Mouse (Mus musculus): ENCODE measurements around the gene Ccpg1.

The Ccpg1 gene

GRCm38 (mm10) chr9:72975242-72975641 is 10.0 kb upstream of the Ccpg1 start:
- peaks cover 8% of the 10 kb centered on the region; the same call in 1 of the 2 replicates for H3K4me1 ChIP-seq (replicated peaks; ENCODE audit: low read depth, low read length)
- H3K9me3 ChIP-seq (ENCODE audit: low read length): peaks cover 8% of the 10 kb centered on the region; the same call in 1 of the 2 replicates
- no peaks in the 10 kb centered on the region for H3K27me3 ChIP-seq (ENCODE audit: insufficient read depth, low read length)
- H3K36me3 ChIP-seq (ENCODE audit: insufficient read depth, low read length): no peaks in the 10 kb centered on the region
- TF ChIP-seq POU5F1 (IDR thresholded peaks at IDR 0.05; ENCODE audit: borderline replicate concordance, low read length) (no peak), CTCF (conservative IDR thresholded peaks at IDR 0.05; ENCODE audit: low read length) (no peak), NANOG (IDR thresholded peaks at IDR 0.05; ENCODE audit: borderline replicate concordance, low read length) (no peak)
- no peak overlapping the region for H3K4me3 ChIP-seq (replicated peaks; ENCODE audit: low read length)

- peaks cover 31% of the 10 kb centered on the region for H3K4me1 ChIP-seq (replicated peaks; ENCODE audit: low read depth, low read length)
- H3K36me3 ChIP-seq (ENCODE audit: insufficient read depth, low read length): no peaks in the 10 kb centered on the region
- no peak overlapping the region for H3K4me3 ChIP-seq (replicated peaks; ENCODE audit: low read length)
- H3K27me3 ChIP-seq (ENCODE audit: insufficient read depth, low read length): no peaks in the 10 kb centered on the region
- H3K9me3 ChIP-seq (ENCODE audit: low read length): no peaks in the 10 kb centered on the region
- TF ChIP-seq CTCF (conservative IDR thresholded peaks at IDR 0.05; ENCODE audit: low read length) (no peak), NANOG (IDR thresholded peaks at IDR 0.05; ENCODE audit: borderline replicate concordance, low read length) (no peak), POU5F1 (IDR thresholded peaks at IDR 0.05; ENCODE audit: borderline replicate concordance, low read length) (no peak)
Observed at GRCm38 (mm10) chr9:72983066-72983465, 2.2 kb upstream of the Ccpg1 start.

- H3K4me3 ChIP-seq (replicated peaks; ENCODE audit: low read length): no peak overlapping the region
Observed at GRCm38 (mm10) chr9:72987703-72988102, 2.5 kb downstream of the Ccpg1 start.

GRCm38 (mm10) chr9:72988706-72989105 is 3.5 kb downstream of the Ccpg1 start:
- H3K36me3 ChIP-seq (ENCODE audit: insufficient read depth, low read length): no peaks in the 10 kb centered on the region
- TF ChIP-seq CTCF (conservative IDR thresholded peaks at IDR 0.05; ENCODE audit: low read length) (no peak), NANOG (IDR thresholded peaks at IDR 0.05; ENCODE audit: borderline replicate concordance, low read length) (no peak), POU5F1 (IDR thresholded peaks at IDR 0.05; ENCODE audit: borderline replicate concordance, low read length) (no peak)
- no peak overlapping the region for H3K4me3 ChIP-seq (replicated peaks; ENCODE audit: low read length)
- H3K9me3 ChIP-seq (ENCODE audit: low read length): no peaks in the 10 kb centered on the region
- H3K27me3 ChIP-seq (ENCODE audit: insufficient read depth, low read length): no peaks in the 10 kb centered on the region
- peaks cover 60% of the 10 kb centered on the region for H3K4me1 ChIP-seq (replicated peaks; ENCODE audit: low read depth, low read length)

More at GRCm38 (mm10) chr9:72987703-72988102, 2.5 kb downstream of the Ccpg1 start:
- no peaks in the 10 kb centered on the region for H3K27me3 ChIP-seq (ENCODE audit: insufficient read depth, low read length)
- no peak for TF ChIP-seq POU5F1 (IDR thresholded peaks at IDR 0.05; ENCODE audit: borderline replicate concordance, low read length)
- TF ChIP-seq CTCF (conservative IDR thresholded peaks at IDR 0.05; ENCODE audit: low read length): no peak
- TF ChIP-seq NANOG (IDR thresholded peaks at IDR 0.05; ENCODE audit: borderline replicate concordance, low read length): no peak
- H3K4me1 ChIP-seq (replicated peaks; ENCODE audit: low read depth, low read length): peaks cover 50% of the 10 kb centered on the region
- no peaks in the 10 kb centered on the region for H3K36me3 ChIP-seq (ENCODE audit: insufficient read depth, low read length)
- no peaks in the 10 kb centered on the region for H3K9me3 ChIP-seq (ENCODE audit: low read length)

- Histone ChIP-seq H3K4me1 (replicated peaks; ENCODE audit: low read depth, low read length) (peaks cover 69% of the 10 kb centered on the region), H3K9me3 (ENCODE audit: low read length) (no peaks in the 10 kb centered on the region), H3K36me3 (ENCODE audit: insufficient read depth, low read length) (no peaks in the 10 kb centered on the region), H3K4me3 (replicated peaks; ENCODE audit: low read length) (no peak overlapping the region), H3K27me3 (ENCODE audit: insufficient read depth, low read length) (no peaks in the 10 kb centered on the region)
- TF ChIP-seq POU5F1 (IDR thresholded peaks at IDR 0.05; ENCODE audit: borderline replicate concordance, low read length): no peak
- TF ChIP-seq CTCF (conservative IDR thresholded peaks at IDR 0.05; ENCODE audit: low read length): no peak
- TF ChIP-seq NANOG (IDR thresholded peaks at IDR 0.05; ENCODE audit: borderline replicate concordance, low read length): no peak
Observed at GRCm38 (mm10) chr9:72991420-72991819, 6.2 kb downstream of the Ccpg1 start.

GRCm38 (mm10) chr9:72992576-72992975 is 7.3 kb downstream of the Ccpg1 start:
- no peaks in the 10 kb centered on the region for H3K9me3 ChIP-seq (ENCODE audit: low read length)

GRCm38 (mm10) chr9:72996167-72996566 is 10.9 kb downstream of the Ccpg1 start:
- no peaks in the 10 kb centered on the region for H3K27me3 ChIP-seq (ENCODE audit: insufficient read depth, low read length)
- H3K4me1 ChIP-seq (replicated peaks; ENCODE audit: low read depth, low read length): peaks cover 60% of the 10 kb centered on the region
- TF ChIP-seq NANOG (IDR thresholded peaks at IDR 0.05; ENCODE audit: borderline replicate concordance, low read length): peak; percentile 45; the same call in 1 of the 2 replicates
- no peak for TF ChIP-seq CTCF (conservative IDR thresholded peaks at IDR 0.05; ENCODE audit: low read length)
- no peak overlapping the region for H3K4me3 ChIP-seq (replicated peaks; ENCODE audit: low read length)
- peaks cover 27% of the 10 kb centered on the region for H3K36me3 ChIP-seq (ENCODE audit: insufficient read depth, low read length)
- H3K9me3 ChIP-seq (ENCODE audit: low read length): no peaks in the 10 kb centered on the region

More at GRCm38 (mm10) chr9:72992576-72992975, 7.3 kb downstream of the Ccpg1 start:
- Histone ChIP-seq H3K4me3 (replicated peaks; ENCODE audit: low read length) (no peak overlapping the region), H3K36me3 (ENCODE audit: insufficient read depth, low read length) (peaks cover under 1% of the 10 kb centered on the region; the same call in 1 of the 2 replicates), H3K27me3 (ENCODE audit: insufficient read depth, low read length) (no peaks in the 10 kb centered on the region), H3K4me1 (replicated peaks; ENCODE audit: low read depth, low read length) (peaks cover 69% of the 10 kb centered on the region)
- no peak for TF ChIP-seq NANOG (IDR thresholded peaks at IDR 0.05; ENCODE audit: borderline replicate concordance, low read length)
- no peak for TF ChIP-seq POU5F1 (IDR thresholded peaks at IDR 0.05; ENCODE audit: borderline replicate concordance, low read length)
- no peak for TF ChIP-seq CTCF (conservative IDR thresholded peaks at IDR 0.05; ENCODE audit: low read length)

GRCm38 (mm10) chr9:72996806-72997205 is 11.6 kb downstream of the Ccpg1 start:
- TF ChIP-seq NANOG (IDR thresholded peaks at IDR 0.05; ENCODE audit: borderline replicate concordance, low read length) (no peak), CTCF (conservative IDR thresholded peaks at IDR 0.05; ENCODE audit: low read length) (no peak), POU5F1 (IDR thresholded peaks at IDR 0.05; ENCODE audit: borderline replicate concordance, low read length) (no peak)
- no peaks in the 10 kb centered on the region for H3K9me3 ChIP-seq (ENCODE audit: low read length)
- H3K4me1 ChIP-seq (replicated peaks; ENCODE audit: low read depth, low read length): peaks cover 60% of the 10 kb centered on the region
- no peaks in the 10 kb centered on the region for H3K27me3 ChIP-seq (ENCODE audit: insufficient read depth, low read length)
- H3K4me3 ChIP-seq (replicated peaks; ENCODE audit: low read length): no peak overlapping the region
- peaks cover 34% of the 10 kb centered on the region for H3K36me3 ChIP-seq (ENCODE audit: insufficient read depth, low read length)

- H3K27me3 ChIP-seq (ENCODE audit: insufficient read depth, low read length): no peaks in the 10 kb centered on the region
- H3K4me3 ChIP-seq (replicated peaks; ENCODE audit: low read length): no peak overlapping the region
- peaks cover 62% of the 10 kb centered on the region for H3K36me3 ChIP-seq (ENCODE audit: insufficient read depth, low read length)
Observed at GRCm38 (mm10) chr9:73000487-73000886, 15.3 kb downstream of the Ccpg1 start.

More at GRCm38 (mm10) chr9:73000487-73000886, 15.3 kb downstream of the Ccpg1 start:
- H3K9me3 ChIP-seq (ENCODE audit: low read length): no peaks in the 10 kb centered on the region
- TF ChIP-seq NANOG (IDR thresholded peaks at IDR 0.05; ENCODE audit: borderline replicate concordance, low read length) (no peak), POU5F1 (IDR thresholded peaks at IDR 0.05; ENCODE audit: borderline replicate concordance, low read length) (no peak), CTCF (conservative IDR thresholded peaks at IDR 0.05; ENCODE audit: low read length) (no peak)
- peaks cover 35% of the 10 kb centered on the region for H3K4me1 ChIP-seq (replicated peaks; ENCODE audit: low read depth, low read length)

Measured in E14TG2a.4 (cell line).